Mouse (Mus musculus): ENCODE measurements around the gene Cdhr3. TPM values are rescaled to one million over a fixed set of nuclear protein-coding genes. Genes with fewer than 3 reads are reported as not detected.

The Cdhr3 gene
- total RNA-seq, 2 experiments from 2014 or later: 1.4 to 2.4 TPM

GRCm38 (mm10) chr12:33046434-33046833 lies 46.2 kb downstream of the Cdhr3 start:
- DNase-seq (ENCODE audit: extremely low spot score in 1 of 2, low spot score in 2 of 2): no peak
- no peak for TF ChIP-seq CTCF (IDR thresholded peaks at IDR 0.05)
- no peak overlapping the region for H3K4me3 ChIP-seq
- intact Hi-C loops (cut with DNase I): no loop called here
- H3K27ac ChIP-seq: no peak overlapping the region

GRCm38 (mm10) chr12:33045533-33046361 lies 46.9 kb downstream of the Cdhr3 start:
- intact Hi-C loops (cut with DNase I): no loop called here
- DNase-seq (ENCODE audit: extremely low spot score in 1 of 2, low spot score in 2 of 2): no peak
- Histone ChIP-seq H3K4me3 (no peak overlapping the region), H3K27ac (no peak overlapping the region)
- TF ChIP-seq CTCF (IDR thresholded peaks at IDR 0.05): no peak

GRCm38 (mm10) chr12:33041476-33041875 lies 51.2 kb downstream of the Cdhr3 start:
- intact Hi-C loops (cut with DNase I): no loop called here
- TF ChIP-seq CTCF (IDR thresholded peaks at IDR 0.05): no peak
- DNase-seq (ENCODE audit: extremely low spot score in 1 of 2, low spot score in 2 of 2): no peak
- H3K4me3 ChIP-seq: no peak overlapping the region
- no peak overlapping the region for H3K27ac ChIP-seq

- DNase-seq (ENCODE audit: extremely low spot score in 1 of 2, low spot score in 2 of 2): no peak
- intact Hi-C loops (cut with DNase I): no loop called here
- no peak overlapping the region for H3K27ac ChIP-seq
- no peak overlapping the region for H3K4me3 ChIP-seq
- TF ChIP-seq CTCF (IDR thresholded peaks at IDR 0.05): no peak
Observed at GRCm38 (mm10) chr12:33040811-33041210, 51.9 kb downstream of the Cdhr3 start.

GRCm38 (mm10) chr12:33038676-33039075 lies 54.0 kb downstream of the Cdhr3 start:
- no peak overlapping the region for H3K27ac ChIP-seq
- no peak for TF ChIP-seq CTCF (IDR thresholded peaks at IDR 0.05)
- H3K4me3 ChIP-seq: no peak overlapping the region
- intact Hi-C loops (cut with DNase I): loop anchor here (5.0 kb wide), 1 partner anchor 1086 kb away; the partner anchor contains the start of gene Hbp1
- DNase-seq (ENCODE audit: extremely low spot score in 1 of 2, low spot score in 2 of 2): no peak

GRCm38 (mm10) chr12:33035719-33036521 lies 56.8 kb downstream of the Cdhr3 start:
- H3K27ac ChIP-seq: no peak overlapping the region
- H3K4me3 ChIP-seq: no peak overlapping the region
- intact Hi-C loops (cut with DNase I): loop anchor here (5.0 kb wide), 1 partner anchor 1084 kb away; the partner anchor contains the start of gene Hbp1
- no peak for TF ChIP-seq CTCF (IDR thresholded peaks at IDR 0.05)
- peak; percentile 72 to 79 for DNase-seq (ENCODE audit: extremely low spot score in 1 of 2, low spot score in 2 of 2)

- Histone ChIP-seq H3K27ac (no peak overlapping the region), H3K4me3 (no peak overlapping the region)
- TF ChIP-seq CTCF (IDR thresholded peaks at IDR 0.05): no peak
- intact Hi-C loops (cut with DNase I): loop anchor here (5.0 kb wide), 1 partner anchor 1083 kb away; the partner anchor contains the start of gene Hbp1
- no peak for DNase-seq (ENCODE audit: extremely low spot score in 1 of 2, low spot score in 2 of 2)
Observed at GRCm38 (mm10) chr12:33035089-33035718, 57.5 kb downstream of the Cdhr3 start.

DNA sequence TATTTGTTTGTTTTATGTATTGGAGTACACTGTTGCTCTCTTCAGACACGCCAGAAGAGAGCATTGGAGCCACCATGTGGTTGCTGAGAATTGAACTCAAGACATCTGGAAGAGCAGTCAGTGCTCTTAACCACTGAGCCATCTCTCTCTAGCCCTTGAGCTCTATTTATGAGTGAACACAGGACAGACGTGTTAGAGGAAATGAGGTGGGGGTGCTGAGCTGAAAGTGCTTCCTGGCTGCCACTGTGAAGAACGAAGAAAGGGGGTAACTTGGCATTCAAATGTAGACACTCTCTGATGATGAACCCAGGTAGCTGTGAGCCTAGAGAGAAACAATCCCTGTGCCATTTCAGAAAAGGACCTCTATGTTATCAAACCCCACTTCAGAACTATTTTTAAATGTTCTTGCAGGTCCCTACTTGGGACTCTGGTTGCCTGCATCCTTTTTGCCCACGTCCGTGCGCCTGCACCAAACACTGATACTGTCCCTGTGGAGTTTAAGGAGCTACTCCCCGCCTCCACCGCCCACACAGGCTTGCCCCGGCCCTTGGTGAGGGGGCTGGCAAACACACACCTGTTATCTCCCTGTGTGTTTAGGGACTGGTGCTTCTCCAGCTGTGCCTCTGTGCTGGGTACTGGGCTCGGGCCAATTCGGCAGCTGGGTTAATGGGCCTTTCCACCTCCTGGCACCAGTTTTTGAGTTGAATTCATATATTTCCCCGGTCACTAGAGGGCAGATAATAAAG lies 58.2 kb downstream of the Cdhr3 start:
- no peak overlapping the region for H3K27ac ChIP-seq
- intact Hi-C loops (cut with DNase I): loop anchor here (5.0 kb wide), 2 partner anchors 233 to 1082 kb away; partner anchors contain the start of gene Hbp1
- no peak for DNase-seq (ENCODE audit: extremely low spot score in 1 of 2, low spot score in 2 of 2)
- H3K4me3 ChIP-seq: no peak overlapping the region
- TF ChIP-seq CTCF (IDR thresholded peaks at IDR 0.05): no peak; the same call in 1 of the 2 replicates

GRCm38 (mm10) chr12:33033221-33033620 lies 59.5 kb downstream of the Cdhr3 start:
- intact Hi-C loops (cut with DNase I): loop anchor here (5.0 kb wide), 1 partner anchor 234 kb away; no protein-coding TSS in a partner anchor
- no peak overlapping the region for H3K4me3 ChIP-seq
- TF ChIP-seq CTCF (IDR thresholded peaks at IDR 0.05): no peak
- DNase-seq (ENCODE audit: extremely low spot score in 1 of 2, low spot score in 2 of 2): no peak
- H3K27ac ChIP-seq: no peak overlapping the region

DNA sequence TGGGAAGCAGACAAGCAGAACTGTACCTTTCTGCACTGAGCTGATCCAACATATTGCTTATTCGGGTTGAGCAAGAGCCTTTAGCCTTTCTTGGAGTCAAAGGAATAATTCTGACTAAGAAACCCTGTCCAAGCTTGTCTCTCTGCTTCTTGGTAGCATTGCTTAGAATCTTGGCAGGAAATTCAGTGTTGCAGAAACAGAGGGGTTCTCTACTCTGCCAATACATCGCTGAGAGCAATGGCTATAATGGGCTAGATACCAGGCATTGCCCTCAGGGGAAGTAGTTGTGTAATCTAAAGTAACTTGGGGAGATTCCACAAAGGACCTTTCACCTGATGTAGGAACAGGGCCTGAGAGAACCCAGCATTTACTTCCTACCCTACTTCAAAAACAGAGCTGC lies 62.1 kb downstream of the Cdhr3 start:
- Histone ChIP-seq H3K4me3 (no peak overlapping the region), H3K27ac (no peak overlapping the region)
- DNase-seq (ENCODE audit: extremely low spot score in 1 of 2, low spot score in 2 of 2): no peak
- TF ChIP-seq CTCF (IDR thresholded peaks at IDR 0.05): no peak
- intact Hi-C loops (cut with DNase I): loop anchor here (5.0 kb wide), 1 partner anchor 237 kb away; no protein-coding TSS in a partner anchor

- Histone ChIP-seq H3K27ac (no peak overlapping the region), H3K4me3 (no peak overlapping the region)
- no peak for DNase-seq (ENCODE audit: extremely low spot score in 1 of 2, low spot score in 2 of 2)
- no peak for TF ChIP-seq CTCF (IDR thresholded peaks at IDR 0.05)
- intact Hi-C loops (cut with DNase I): loop anchor here (5.0 kb wide), 1 partner anchor 237 kb away; no protein-coding TSS in a partner anchor
Observed at GRCm38 (mm10) chr12:33030066-33030465, 62.6 kb downstream of the Cdhr3 start.
